Mouse (Mus musculus): Measurements from ENCODE around the gene Vmn1r17.
"Not testable (repeated sequence)": the region's sequence is repeated elsewhere in the genome, so short reads cannot be mapped to it uniquely, and the experiment has no call there.

Gene Vmn1r17

GRCm38 (mm10) chr6:57363627-57364026 lies at the start of gene Vmn1r17:
TSS of gene Vmn1r17 (minus strand) at chr6:57363727.
- no peak for DNase-seq (ENCODE audit: low read depth in 1 of 2, low spot score in 2 of 2)

- DNase-seq (ENCODE audit: low read depth in 1 of 2, low spot score in 2 of 2) = not testable (repeated sequence)
Measured at GRCm38 (mm10) chr6:57403480-57403879, 40.0 kb upstream of the Vmn1r17 start, which contains the start of gene Vmn1r19. TSS of gene Vmn1r19 (plus strand) at chr6:57403780.

- no peak for DNase-seq (ENCODE audit: low read depth in 1 of 2, low spot score in 2 of 2)
Measured at GRCm38 (mm10) chr6:57395683-57396082, 32.2 kb upstream of the Vmn1r17 start, which contains the start of gene Vmn1r18. TSS of gene Vmn1r18 (minus strand) at chr6:57395783.

- DNase-seq (ENCODE audit: low read depth in 1 of 2, low spot score in 2 of 2) = no peak
Measured at GRCm38 (mm10) chr6:57367496-57367895, 4.0 kb upstream of the Vmn1r17 start.

GRCm38 (mm10) chr6:57365866-57366265 lies 2.3 kb upstream of the Vmn1r17 start:
- DNase-seq (ENCODE audit: low read depth in 1 of 2, low spot score in 2 of 2) = not testable (repeated sequence)

- no peak for DNase-seq (ENCODE audit: low read depth in 1 of 2, low spot score in 2 of 2)
Measured at GRCm38 (mm10) chr6:57356864-57357263, 6.7 kb downstream of the Vmn1r17 start.

- DNase-seq (ENCODE audit: low read depth in 1 of 2, low spot score in 2 of 2) = no peak
Measured at GRCm38 (mm10) chr6:57329394-57329793, 34.1 kb downstream of the Vmn1r17 start, which contains the start of gene Vmn1r16. TSS of gene Vmn1r16 (minus strand) at chr6:57329494.

GRCm38 (mm10) chr6:57326176-57326575 lies 37.4 kb downstream of the Vmn1r17 start:
- no peak for DNase-seq (ENCODE audit: low read depth in 1 of 2, low spot score in 2 of 2)

Data from monocyte, adult 2 months (primary cell).